Mouse (Mus musculus) lung, postnatal 14 days (tissue): ENCODE data around the gene Palld.

Experiments
- DNase-seq: peaks from one replicate; pipeline ENCODE4 v3.0.0; 2021

Palld gene

DNA sequence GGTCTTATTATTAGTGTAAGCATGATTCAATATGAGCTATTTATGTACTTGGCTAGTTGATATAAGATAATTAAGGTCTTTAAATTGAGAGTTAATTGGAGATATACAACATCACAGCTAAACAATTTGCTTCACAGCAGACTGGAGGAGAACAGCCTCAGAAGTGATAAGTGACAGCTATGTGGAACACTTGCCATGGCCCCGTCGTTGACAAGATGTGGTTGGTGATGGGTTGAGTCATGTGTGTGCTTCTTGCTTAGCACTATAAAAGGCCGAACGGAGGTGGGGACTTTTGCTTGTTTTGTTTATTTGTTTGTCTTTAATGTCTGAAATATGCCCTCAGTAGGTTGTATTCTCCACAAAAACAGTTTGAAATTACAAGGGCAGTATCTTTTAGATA, 51.2 kb downstream of the Palld start:
- DNase-seq: no peak

DNA sequence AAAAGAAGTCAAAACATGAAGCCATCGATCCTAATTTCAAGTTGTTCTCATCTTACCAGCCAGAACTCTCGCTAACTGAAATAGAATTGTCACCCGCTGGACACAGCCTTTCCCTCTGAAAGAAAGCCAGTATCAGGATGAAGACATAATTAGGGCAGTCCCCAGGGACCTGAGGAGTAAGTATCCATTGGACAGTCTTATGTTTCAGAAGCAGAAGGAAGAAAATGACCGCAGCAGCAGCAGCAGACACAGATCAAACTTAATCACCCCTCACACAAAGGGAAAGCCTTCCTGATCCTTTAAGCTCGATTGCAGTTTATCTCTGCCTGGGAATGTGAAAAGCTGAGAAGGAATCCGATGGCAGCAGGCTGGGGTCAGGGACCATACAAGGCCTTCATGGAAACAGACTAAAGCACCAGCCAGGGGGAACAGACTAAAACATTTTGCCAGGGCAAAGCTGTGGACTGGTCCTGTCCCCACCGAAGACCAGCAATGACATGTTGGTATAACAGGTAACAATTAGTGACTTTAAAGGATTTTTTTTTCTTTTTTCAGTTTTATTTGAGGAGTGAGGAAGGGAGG, 53.8 kb downstream of the Palld start:
- no peak for DNase-seq

DNA sequence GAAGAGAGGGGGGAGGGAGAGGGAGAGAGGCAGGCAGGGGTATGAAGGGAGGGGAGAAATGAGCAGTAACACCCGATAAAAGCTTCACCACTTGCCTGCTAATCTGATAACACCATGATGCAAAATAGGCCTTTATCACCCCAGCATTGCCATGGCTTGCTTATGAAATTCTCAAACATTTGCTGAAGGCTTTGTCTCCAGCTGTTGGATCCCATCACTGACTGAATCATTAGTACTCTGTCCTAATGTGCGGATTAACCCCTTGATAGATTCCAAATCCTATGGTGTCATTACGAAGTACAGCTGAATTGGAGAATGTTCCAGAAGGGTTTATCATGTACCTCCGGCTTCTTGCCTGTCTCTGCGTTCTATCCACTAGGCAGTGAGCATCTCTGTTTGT, 55.0 kb downstream of the Palld start:
- DNase-seq: no peak

DNA sequence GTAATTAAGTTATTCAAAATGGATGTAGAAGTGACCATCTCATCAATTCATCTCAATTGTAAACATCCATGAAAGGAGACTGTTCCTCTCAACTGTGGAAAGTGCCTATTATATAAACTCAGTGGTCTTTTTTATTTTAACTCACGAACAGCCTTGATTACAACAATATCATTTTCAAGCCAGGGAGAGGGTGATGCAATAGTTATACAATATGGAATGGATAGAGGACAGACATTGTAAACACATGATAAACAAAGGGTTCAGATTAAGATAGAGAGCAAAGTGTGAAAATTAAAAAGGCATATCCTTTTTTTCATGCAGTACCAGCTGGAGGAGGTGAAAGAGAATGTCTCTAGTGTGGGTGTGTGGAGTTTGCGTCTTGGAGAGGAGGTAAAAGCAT, 57.5 kb downstream of the Palld start:
- DNase-seq: no peak

DNA sequence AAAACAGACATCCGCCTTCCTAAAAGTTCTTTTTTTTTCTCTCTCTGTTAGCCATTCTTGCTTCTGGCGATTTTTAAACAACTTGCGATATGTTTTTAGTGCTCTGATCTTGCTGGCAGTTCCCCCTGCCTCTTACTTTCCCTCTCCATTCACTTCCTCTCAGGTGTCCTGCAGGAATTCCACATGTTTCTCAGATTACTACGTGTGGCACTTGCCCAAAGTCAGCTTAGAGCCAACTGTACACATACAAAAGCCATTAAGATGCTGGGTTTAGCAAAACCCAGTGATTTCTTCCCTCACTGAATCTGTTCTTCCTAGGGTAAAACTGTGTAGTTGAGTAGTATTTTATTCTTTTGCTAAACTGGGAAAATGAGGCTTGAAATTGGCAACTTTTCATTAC, 57.9 kb downstream of the Palld start:
- DNase-seq: no peak

DNA sequence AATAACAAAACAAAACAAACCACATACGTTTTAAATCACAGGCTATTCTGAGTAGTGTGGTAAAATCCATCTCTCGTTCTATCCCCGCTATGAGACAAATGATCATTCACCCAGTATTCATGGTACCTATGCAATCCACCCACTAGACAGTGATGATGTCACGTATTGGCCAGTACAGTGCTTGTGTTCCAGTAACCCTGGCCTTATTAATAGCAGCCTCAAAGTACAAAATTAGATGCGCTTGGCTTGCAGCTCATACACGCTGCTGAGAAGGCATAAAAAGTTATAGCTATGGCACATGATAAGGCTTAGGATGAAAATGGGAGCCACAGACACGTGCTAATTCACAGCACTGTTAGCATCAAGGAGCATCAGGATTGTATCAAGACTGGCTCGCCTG, 58.7 kb downstream of the Palld start:
- no peak for DNase-seq

DNA sequence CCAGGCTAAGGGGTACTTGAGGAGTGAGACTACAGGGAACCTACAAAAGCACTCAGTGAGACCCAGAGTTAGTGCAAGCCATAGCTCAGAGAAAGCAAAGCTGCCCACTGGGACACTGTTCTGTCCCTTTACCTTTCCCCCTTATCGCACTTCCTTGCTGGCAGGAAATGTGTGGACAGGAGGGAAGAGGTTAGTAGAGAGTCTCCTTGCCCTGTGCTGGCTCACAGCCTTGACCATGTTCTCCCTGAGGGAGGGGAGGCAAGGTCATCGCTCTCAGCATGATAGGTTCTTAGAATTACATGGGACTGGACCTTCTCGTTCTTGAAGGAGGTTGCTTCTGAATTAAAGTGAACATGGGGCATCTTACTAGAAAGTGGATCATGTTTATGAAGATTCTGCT, 69.3 kb downstream of the Palld start:
- DNase-seq: no peak

DNA sequence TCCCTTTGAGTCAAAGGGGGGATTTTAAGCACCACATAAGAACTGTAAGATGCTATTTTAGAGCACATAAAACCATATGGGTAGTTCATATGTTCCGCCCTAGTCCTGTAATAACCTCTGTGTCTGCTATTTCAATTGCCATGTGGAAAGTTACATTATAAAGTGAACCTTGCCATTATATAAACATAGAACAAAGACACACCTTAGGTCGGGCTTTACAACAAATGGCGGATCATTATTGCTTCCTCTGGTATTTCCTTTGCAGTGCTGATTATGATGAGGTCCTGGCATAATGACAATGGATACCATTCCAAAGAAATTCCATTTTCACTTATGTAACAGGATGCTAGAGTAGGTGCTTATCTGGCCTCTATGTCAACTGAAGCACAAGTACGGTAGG, 70.5 kb downstream of the Palld start:
- DNase-seq: no peak

DNA sequence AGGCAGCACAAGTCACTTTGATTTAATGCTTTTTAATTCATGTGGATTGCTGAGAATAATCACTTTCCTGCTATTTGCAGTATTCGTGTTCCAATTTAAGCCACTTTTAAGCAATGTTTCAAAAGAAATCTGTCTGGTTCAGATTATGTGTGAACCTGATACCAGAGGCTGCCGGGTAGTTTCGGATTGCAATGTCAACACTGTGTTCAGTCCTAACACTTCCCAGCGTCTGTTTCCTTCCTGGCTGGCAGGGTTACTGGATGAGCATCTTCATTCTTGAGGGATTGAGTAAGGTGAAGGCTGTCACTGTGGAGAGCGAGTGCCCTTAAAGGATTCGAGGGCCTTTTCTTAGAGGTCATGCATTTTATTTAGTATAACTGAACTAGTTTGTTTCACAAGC, 71.7 kb downstream of the Palld start:
- DNase-seq: peak; percentile 2

DNA sequence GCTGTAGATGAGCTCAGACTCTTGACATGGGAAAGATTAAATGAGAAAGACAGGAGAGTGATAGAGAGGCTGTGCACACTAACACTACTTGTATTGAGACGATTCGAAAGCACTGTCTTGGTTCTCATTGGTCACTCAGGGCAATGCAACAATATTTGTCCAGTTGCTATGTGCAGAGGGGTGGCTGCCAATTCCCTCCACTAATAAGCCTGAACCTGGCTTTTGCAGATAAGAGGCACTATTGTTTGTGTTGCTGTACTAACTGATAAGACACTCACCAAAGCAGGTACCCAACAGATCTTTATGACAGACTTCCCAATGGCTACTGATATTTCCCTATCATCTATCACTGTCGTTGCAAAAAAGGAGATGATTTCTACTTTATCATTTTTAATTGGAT, 77.9 kb downstream of the Palld start:
- DNase-seq: no peak

DNA sequence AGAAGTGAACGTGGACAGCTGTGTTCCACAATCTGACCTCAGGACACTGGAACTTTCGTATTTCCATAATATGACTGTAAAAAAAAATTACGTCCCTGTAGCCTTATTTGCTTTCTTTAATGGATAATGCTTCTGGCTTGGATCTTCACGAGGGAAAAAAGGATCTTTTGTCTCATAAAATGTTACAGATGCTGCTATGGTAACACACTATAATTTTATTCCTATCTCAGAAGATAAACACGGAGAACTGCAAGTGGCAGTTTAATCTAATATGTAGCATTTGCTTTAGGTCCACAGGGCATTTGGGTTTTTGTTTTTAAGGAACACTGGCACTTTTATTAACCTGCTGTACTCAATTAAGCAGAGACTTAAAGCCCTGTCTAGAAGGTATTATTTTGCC, 79.3 kb downstream of the Palld start:
- no peak for DNase-seq

DNA sequence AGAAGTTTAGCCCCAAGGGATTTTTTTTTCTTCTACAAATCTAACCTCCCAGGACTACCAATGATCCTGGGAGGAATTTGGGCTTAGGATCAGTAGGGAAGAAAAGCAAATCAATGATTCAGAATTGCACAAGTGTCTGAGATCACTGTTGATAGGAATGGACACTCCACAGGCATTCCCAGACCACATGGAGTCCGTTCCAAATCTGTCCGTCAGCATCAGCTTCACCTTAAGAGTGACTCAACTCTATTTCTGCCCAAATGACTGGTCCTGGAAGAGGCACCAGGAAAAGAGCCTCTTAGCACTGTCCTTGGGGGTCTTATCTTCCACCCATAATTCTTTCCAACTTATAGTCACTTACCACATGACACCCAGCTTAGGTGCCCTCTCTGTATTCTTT, 98.7 kb downstream of the Palld start:
- DNase-seq: peak; percentile 6

DNA sequence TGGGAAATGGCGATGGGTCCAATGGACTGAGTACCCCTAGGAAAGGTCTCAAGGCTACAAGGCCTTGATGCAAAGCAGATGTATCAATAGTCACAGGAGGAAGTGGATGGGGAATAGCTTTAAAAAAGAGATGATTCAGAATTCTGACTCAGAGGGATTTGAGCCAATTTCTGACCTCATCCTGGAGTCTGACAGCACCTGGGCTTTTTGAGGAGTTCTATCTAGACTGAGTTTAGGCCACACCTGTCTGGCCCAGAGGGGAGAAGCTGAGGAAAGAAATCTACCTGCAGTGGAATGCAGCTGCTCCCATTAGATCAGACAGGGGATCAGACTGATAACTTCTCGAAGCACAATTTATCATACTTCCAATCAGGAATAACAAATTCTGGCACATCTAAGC, 99.7 kb downstream of the Palld start:
- no peak for DNase-seq

DNA sequence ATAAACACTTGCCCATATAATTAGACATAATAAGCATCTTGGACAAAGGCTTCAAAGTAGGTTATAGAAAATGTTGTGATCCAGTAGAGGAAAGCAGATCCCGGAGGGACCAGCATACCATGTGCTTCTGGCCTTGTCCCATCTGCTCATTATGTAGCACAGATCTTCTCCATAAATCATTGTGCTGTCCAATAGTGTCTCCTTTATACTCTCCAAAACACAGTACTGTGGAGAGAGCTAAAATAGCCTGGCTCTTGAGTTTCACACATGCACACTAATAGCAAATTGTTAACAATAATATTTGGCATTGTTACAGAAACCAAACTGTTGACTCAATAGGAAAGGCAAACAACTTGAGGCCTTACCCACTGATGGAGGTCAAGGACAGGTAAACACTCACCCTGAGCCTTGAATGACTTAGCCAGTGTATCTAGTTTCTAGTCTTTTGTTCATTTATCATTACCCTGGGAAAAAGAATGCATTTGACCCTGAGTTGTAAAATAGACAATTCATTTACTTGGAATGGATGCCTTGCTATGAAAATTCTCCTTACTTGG, 105.0 kb downstream of the Palld start:
- no peak for DNase-seq

DNA sequence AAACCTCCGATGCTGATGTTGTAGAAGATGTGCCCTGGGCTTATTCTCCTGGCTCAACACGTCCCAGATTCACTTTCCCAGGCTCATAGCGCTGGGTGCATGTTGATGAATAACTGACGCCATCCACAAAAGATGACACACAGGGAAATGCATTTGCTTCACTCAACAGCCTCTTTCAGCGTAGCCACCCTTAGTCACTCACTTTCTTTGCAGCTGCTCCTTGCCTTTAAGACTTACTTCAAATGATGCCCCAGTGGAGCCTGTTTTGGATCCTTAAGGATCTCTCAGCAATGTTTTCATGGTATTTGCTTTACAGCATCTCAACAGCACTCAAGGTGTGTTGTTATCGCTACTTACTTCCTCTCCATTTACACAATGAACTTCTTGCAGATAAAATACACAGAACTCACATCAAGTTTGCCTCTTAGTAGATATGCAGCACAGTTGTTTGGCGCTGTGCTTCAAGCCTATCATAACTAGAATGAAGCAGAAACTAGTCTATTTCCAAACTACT, 105.9 kb downstream of the Palld start:
- DNase-seq: no peak

DNA sequence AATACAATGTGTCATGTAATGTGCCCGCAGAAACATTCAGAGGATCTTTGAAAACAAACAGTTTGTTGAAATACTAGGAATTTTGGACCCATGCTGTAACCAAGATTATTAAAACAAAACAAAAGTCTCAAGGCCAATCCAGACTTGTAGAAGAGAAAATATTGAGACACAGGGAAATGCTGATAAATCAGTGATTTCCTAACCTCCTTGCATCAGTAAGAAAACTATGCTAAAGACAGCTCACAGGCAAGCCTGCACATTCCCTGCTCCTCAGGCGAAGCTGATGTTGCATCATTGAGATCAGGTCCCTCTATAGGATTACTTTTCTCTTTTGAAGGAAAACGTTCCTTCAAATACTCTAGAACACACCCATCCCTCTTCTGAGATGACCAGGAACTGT, 112.5 kb downstream of the Palld start:
- DNase-seq: no peak

DNA sequence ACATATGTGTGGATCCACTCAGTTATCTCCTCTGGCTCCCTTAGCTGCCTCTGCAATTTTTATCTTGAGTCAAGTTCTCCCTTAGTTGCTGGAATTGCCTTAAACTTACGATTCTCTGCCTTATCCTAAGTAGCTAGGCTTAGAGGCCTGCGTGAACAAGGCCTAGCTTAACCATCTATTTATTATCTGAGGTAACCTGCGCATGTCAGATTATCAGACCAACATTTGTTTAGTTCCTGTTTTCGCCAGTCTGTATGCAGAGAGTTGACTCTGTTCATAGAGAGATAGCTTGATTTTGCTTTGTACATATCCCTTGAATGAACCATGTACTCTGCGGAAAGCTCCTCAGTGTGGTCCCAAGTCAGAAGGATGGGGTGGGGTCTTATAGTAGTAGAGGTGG, 113.2 kb downstream of the Palld start:
- DNase-seq: no peak

DNA sequence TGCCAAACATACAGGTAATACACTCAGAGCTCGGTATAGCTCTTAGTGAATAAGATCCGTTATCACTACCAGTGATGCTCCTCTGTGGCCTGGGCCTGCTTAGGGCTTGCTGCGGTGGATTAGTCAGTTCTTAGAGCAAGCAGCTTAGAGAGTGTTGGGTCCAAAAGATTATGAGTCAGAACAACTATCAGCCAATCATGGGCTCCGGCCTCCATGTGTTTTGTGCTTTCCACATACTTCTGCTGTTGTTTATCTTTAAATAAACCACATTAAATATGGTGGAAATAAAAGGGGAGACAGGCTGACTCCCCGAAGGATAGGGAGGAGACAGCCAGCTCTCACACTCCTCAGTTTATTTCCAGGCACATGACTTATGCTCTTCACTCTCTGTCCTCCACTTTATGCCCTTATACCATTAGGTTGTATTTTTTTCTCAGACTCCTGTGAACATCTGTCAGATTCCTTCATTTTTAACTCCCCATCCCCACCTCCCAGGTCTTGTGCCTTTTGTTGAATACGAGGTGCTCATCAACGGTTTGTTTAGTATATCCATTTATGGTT, 119.5 kb downstream of the Palld start:
- DNase-seq: no peak

DNA sequence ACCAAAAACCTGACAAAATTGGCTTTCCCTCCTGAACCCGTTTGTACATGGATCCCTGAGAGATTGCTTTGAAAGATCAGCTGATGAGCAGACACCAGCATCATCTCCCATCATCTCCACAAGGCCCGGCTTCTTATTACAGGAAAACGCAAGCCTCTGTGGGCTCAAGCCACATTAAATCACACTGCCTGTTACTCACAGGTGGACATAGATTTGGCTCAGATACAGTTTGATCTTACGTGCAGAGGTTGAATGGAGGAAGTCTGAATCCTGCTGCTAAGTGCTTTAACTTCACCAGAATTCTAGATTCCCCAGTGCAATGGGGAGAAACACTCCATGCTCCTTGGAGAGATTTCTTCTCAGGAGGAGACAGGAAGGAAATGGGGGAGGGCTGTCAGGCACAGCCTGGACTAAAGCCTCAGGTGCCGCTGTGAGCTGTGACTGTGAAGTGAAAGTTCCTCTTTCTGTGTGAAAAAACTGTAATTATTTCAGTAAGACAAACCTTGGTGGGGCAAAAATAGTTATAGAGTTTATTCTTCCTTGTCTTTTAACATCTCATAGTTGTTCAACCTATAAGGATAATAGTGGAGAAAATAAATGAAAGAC, 121.7 kb downstream of the Palld start:
- DNase-seq: no peak

DNA sequence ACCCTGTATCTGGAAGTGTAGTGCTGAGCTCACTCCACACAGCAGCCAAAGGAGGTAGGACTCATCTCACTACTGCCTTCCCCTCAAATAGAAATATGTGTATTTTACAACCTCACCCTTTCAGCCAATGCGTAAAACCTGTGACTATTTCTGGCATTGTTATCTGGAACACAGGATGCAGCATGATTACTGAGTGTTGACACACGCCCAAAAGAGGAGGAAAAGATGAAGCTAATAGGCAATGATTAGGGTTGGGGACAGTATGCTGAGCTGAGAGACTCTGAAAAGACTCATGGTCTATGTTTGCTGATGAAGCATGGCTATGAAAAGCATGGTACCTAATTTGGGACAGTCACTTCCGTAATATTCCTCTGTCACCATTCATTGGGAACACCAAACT, 124.3 kb downstream of the Palld start:
- DNase-seq: no peak

DNA sequence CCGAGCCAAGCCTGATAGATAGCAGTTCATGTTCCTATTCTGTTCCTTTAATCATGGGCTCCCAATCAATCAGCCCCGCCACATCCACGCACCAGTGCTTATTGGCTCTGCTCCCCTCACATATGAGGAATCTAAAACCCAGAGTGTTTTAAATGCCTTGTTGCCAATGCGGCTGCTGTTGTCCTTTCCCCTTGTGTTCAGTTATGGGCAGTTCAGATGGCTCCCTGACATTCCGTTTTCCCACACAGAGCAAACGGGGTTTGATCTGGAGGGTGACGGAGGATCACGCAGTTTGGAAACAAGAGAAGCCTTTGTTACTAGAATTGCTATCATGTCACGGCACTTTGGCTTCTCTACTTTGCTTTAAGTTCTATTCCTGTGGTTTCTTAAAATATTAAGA, 125.9 kb downstream of the Palld start:
- no peak for DNase-seq

DNA sequence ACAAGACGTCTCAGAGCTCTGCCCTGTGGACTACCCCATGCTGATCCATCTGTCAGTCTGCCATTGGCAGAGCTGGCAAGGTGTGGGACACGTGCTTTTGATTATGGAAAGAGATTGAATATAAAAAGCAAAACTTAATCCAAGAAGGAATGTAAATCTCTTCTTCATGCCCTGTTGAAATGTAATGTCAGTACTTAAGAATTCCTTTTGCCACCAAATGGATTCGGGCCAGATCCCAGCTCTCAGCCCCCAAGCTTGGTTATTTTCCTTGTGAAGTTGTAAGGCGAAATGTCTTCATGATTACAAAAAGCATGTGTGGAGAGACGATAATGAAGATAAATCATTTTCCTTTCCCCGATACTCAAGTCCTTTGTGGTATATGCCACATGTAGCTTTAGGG, 126.6 kb downstream of the Palld start:
- DNase-seq: no peak

DNA sequence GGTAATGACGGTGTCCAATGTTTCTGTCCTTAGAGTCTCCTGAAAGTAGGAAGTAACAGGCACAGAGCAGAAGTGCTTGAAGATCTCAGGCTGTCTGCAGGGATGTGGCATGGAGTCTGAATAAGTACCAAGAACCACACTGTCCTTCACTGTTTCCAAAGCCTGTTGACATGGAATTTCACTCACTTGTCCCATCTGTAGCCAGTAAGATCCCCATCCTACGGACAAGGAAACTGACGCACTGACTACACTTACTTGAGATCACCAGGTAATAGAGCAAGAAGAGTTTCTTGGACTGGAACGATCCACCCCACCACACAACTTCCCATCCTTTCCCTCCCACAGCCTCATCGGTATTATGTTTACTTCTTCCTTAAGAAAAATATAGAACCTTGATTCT, 128.3 kb downstream of the Palld start:
- no peak for DNase-seq

DNA sequence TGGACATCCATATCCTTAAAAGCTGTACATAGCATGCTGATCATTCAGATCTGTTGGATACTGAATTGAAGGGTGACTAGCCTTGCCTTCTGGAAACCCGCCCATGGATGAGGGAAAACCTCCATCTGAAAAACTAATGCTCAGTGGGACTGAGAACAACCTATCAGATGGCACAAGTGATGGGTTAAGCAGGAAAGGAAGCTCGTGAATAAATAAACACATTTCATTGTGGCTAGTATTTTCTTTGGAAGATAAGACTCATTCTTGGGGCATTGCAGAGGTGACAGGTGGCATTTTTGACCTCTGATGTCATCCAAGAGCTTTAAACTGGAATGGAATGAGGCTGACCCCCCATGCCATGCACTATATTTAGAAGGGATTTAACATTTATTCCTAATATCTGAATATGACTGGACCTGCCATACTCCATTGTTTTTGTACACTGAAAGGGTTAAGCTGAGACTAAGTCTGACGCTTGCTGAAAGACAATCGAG, 128.8 kb downstream of the Palld start:
- no peak for DNase-seq

DNA sequence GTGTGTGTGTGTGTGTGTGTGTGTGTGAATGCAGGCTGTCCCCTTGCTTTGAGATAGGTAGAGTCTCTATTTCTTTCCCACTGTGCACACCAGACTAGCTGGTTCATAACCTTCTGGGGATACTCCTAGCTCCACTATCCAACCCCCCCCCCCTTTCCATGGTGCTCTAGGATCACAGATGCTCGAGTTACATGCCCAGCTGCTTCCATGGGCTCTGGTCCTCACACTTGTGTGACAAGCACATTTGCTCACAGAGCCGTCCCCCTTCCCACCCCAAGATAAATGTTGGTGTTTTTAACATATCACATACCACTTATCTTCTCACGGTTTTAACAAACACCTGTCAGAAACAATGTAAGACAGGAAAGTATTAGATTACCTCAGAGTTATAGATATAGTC, 131.2 kb downstream of the Palld start:
- no peak for DNase-seq
